Mouse (Mus musculus): ENCODE measurements at regions not wholly inside any gene's neighbourhood (a gene's known extent, or its start where the extent isn't known, plus 50 kb on each side); places are given as distances from the start of the nearest gene placed in this dataset.

DNA sequence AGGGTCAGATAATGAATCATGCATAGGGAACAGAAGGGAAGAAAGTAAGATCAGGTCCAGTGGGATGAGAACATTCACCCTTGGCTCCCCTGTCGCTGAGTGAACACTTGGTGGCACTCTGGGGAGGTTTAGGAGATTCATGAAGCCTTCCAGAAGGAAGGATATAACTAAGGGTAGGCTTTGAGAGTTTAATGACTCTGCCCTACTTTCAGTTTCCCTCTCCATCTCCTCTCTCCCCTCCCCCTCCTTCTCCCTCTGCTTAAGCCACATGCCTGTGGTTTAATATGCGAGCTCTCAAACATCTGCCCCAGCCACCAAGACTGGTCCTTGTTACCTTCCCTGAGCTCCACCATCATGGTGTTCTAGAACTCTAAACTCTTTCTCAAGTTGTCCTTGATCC, 348.3 kb upstream of the Igfbp3 start:
- H3K36me3 ChIP-seq = no peaks in the 10 kb centered on the region
- 35% methylated on average over 2 of the region's 2 CpGs for WGBS
- no peak overlapping the region for H3K4me2 ChIP-seq
- H3K27ac ChIP-seq = no peak overlapping the region
- H3K4me1 ChIP-seq = no peaks in the 10 kb centered on the region
- H3K9ac ChIP-seq = no peak overlapping the region
- H3K4me3 ChIP-seq = no peak overlapping the region
- ATAC-seq (ENCODE audit: insufficient number of reproducible peaks, low FRiP score, low TSS enrichment, low read depth) = no peak
- H3K27me3 ChIP-seq = no peaks in the 10 kb centered on the region
- H3K9me3 ChIP-seq = no peaks in the 10 kb centered on the region

DNA sequence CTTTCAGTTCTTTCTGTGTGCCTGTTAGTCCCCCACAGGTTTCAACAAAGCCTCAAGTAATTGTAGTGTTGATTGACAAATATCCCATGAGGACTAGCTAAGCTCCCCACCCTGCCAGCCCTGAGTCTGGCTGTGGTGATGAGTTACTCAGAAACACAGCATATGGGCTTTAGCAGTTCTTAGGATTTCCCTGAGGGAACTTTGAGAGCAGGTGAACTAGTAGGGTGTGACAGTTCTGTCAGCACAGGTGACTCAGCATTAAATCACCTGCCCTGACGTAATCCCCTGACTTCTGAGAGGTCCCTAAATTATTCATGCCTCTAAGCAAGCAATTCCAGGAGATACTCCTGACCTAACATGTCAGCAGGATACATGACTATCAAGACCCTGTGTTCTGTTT, 347.7 kb upstream of the Igfbp3 start:
- H3K27ac ChIP-seq = no peak overlapping the region
- no peak overlapping the region for H3K4me2 ChIP-seq
- no peak overlapping the region for H3K4me3 ChIP-seq
- 43% methylated on average over 1 of the region's 1 CpGs for WGBS
- H3K4me1 ChIP-seq = no peaks in the 10 kb centered on the region
- H3K9ac ChIP-seq = no peak overlapping the region
- ATAC-seq (ENCODE audit: insufficient number of reproducible peaks, low FRiP score, low TSS enrichment, low read depth) = no peak
- H3K27me3 ChIP-seq = no peaks in the 10 kb centered on the region
- no peaks in the 10 kb centered on the region for H3K36me3 ChIP-seq
- no peaks in the 10 kb centered on the region for H3K9me3 ChIP-seq

DNA sequence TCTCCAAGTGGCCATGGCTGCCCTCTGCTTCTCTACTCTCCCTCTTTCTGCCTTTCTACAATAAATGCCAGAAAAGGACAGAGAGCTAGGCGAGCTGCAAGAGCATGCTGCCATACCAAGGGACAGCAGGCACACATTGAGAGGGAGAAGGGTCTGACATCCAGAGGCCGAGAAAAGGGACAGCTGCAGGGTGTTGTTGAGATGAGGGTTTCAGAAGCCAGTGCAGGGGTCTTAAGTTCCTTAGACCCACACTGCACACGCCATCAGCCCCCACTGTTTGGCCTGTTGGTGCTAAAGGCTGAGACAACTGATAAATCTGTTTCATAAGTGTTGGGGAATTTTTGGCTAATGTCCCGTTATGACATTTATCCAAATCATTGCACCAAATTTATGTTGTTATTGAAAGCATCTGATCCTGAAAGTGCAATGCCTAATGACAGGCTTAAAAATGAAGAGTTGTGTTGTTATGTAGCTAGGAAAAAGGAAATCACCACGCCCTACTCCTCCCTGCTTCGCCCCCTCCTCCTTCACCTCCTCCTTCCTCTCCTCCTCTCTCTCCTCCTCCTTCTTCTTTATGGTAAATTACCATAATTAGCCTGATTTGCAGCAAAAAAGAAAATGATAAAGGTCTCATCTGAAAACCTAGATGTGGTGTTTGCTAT, 342.0 kb upstream of the Igfbp3 start:
- no peak for ATAC-seq (ENCODE audit: insufficient number of reproducible peaks, low FRiP score, low TSS enrichment, low read depth)
- Histone ChIP-seq H3K9me3 (no peaks in the 10 kb centered on the region), H3K4me1 (no peaks in the 10 kb centered on the region), H3K9ac (no peak overlapping the region), H3K36me3 (no peaks in the 10 kb centered on the region), H3K27ac (no peak overlapping the region), H3K4me3 (no peak overlapping the region), H3K27me3 (no peaks in the 10 kb centered on the region), H3K4me2 (no peak overlapping the region)
- 61% methylated on average over 6 of the region's 6 CpGs for WGBS

DNA sequence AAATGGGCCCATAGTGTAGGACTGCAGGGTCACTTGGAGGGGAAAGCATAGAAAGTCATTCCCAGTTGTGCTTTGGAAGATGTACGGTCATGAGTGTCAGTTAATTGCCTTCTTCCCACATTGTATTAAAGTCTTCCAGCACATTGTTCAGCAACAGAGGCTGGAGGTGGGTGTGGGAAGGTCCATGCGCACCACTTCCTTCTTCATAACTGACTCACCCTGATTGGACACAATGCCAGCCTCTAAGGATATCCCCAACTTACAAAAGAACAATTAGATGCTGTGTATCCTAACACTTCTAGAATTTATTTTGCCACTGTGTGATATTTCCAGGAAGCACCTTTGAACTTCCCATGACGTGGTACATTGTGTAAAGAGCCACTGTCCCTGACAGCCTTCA, 338.4 kb upstream of the Igfbp3 start:
- H3K27ac ChIP-seq = no peak overlapping the region
- 84% methylated on average over 3 of the region's 3 CpGs for WGBS
- no peaks in the 10 kb centered on the region for H3K27me3 ChIP-seq
- H3K4me3 ChIP-seq = no peak overlapping the region
- H3K36me3 ChIP-seq = no peaks in the 10 kb centered on the region
- H3K9me3 ChIP-seq = no peaks in the 10 kb centered on the region
- H3K4me1 ChIP-seq = no peaks in the 10 kb centered on the region
- no peak overlapping the region for H3K4me2 ChIP-seq
- H3K9ac ChIP-seq = no peak overlapping the region
- no peak for ATAC-seq (ENCODE audit: insufficient number of reproducible peaks, low FRiP score, low TSS enrichment, low read depth)

DNA sequence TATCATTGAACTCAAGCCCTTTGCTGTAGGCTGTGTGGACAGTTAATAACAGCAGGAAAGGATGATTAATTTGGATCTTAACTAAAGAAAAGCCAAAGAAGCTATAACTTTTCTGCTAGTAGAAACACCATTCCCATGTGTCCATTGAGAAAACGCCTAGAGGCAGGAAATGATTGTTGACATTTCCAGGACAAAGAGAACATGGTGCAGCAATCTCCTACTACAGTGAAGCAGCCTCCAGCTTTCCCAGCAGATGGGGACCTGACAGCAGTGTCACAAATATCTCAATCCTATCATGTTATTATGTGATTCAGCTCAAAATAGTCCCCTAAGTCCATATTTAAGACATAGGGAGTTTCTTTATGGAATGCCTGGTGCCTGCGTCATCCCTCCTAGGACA, 334.1 kb upstream of the Igfbp3 start:
- Histone ChIP-seq H3K27ac (no peak overlapping the region), H3K4me1 (no peaks in the 10 kb centered on the region), H3K4me3 (no peak overlapping the region), H3K27me3 (no peaks in the 10 kb centered on the region), H3K9me3 (no peaks in the 10 kb centered on the region), H3K9ac (no peak overlapping the region), H3K36me3 (no peaks in the 10 kb centered on the region), H3K4me2 (no peak overlapping the region)
- no peak for ATAC-seq (ENCODE audit: insufficient number of reproducible peaks, low FRiP score, low TSS enrichment, low read depth)
- WGBS = 75% methylated on average over 2 of the region's 2 CpGs

DNA sequence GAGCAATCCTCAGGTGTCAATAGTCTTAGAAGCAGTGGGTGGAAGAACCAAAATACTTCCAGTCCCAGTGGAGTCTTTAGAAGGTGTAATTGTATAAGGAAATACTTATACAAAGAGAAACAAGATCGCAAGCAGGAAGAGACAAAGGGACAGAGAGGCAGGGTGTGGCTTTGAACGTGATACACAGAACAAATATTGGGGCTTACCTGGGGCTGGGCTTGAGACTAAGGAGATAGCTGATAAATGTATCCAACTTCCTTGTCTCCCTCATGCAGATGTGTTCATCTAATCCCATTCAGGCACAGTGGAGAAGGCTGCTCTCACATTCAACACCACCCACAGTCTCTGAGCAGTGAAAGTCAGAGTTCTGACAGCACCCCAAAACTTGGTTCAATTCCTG, 331.9 kb upstream of the Igfbp3 start:
- H3K4me3 ChIP-seq = no peak overlapping the region
- no peaks in the 10 kb centered on the region for H3K9me3 ChIP-seq
- no peaks in the 10 kb centered on the region for H3K36me3 ChIP-seq
- no peaks in the 10 kb centered on the region for H3K4me1 ChIP-seq
- H3K9ac ChIP-seq = no peak overlapping the region
- H3K27me3 ChIP-seq = no peaks in the 10 kb centered on the region
- no peak overlapping the region for H3K27ac ChIP-seq
- no peak for ATAC-seq (ENCODE audit: insufficient number of reproducible peaks, low FRiP score, low TSS enrichment, low read depth)
- 77% methylated on average over 2 of the region's 2 CpGs for WGBS
- no peak overlapping the region for H3K4me2 ChIP-seq

DNA sequence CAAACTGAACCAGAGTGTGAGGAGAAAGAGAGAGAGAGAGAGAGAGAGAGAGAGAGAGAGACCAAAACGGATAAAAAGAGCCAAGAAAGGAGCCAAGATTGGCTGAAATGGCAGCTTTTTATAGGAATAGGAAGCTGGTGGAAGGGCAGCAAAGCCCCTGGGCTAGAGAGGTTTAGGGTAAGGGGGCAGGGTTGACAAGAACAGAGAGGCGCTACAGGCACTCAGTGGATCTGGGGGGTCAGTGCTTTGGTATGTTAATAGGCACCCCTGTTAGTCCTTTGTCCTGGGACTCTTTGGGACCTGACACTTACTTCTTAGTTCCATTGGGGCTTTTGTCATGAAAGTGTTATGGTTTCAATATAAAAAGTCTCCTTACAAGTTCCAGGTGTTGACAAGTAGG, 320.9 kb upstream of the Igfbp3 start:
- no peaks in the 10 kb centered on the region for H3K9me3 ChIP-seq
- ATAC-seq (ENCODE audit: insufficient number of reproducible peaks, low FRiP score, low TSS enrichment, low read depth) = no peak
- 49% methylated on average over 2 of the region's 2 CpGs for WGBS
- H3K27ac ChIP-seq = no peak overlapping the region
- H3K4me2 ChIP-seq = no peak overlapping the region
- H3K4me1 ChIP-seq = 0 out of 2 replicates have a peak, but pooled peaks cover 3% of the 10 kb centered on the region
- no peaks in the 10 kb centered on the region for H3K27me3 ChIP-seq
- no peak overlapping the region for H3K9ac ChIP-seq
- H3K36me3 ChIP-seq = no peaks in the 10 kb centered on the region
- H3K4me3 ChIP-seq = no peak overlapping the region

DNA sequence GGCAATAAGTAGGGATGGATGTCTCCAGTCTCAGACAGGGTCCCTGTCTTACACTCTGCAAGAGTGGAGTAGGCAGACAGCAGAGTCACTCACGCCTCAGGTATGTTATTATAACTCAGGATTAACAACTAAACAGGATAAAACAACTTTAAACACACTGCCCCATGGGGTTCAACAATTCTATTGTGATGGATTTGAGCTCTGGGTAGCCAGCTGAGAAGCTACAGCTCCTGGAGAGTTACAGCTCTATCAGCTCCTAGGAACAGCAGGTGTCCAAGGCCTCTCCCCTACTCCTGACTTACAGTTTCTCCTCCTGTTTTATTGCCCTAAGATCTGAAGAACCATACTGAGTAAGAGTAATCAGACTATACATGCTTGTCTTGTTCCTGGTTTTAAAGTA, 319.6 kb upstream of the Igfbp3 start:
- Histone ChIP-seq H3K4me1 (0 out of 2 replicates have a peak, but pooled peaks cover 3% of the 10 kb centered on the region), H3K9ac (no peak overlapping the region), H3K36me3 (no peaks in the 10 kb centered on the region), H3K27ac (no peak overlapping the region), H3K4me2 (no peak overlapping the region), H3K4me3 (no peak overlapping the region), H3K27me3 (no peaks in the 10 kb centered on the region), H3K9me3 (no peaks in the 10 kb centered on the region)
- ATAC-seq (ENCODE audit: insufficient number of reproducible peaks, low FRiP score, low TSS enrichment, low read depth) = no peak
- 42% methylated on average over 1 of the region's 1 CpGs for WGBS

DNA sequence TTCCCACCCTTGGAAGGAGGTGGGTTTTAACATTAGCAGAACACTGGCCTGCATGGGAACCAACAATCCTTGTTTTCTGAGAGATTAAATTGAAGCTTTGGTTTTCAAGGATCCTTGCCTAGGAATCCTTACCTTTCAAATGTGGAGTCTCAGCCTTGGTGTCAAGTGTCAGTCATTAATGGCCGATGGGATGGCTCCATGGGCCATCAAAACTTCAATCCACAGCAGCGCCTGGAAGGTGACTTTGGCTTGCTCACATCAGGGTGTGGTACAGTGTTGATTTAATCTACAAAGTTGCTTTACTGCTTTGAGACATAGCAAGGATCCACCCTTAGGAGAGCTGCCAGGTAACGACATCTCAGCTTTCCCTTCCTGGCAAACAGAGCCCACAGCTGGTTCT, 318.1 kb upstream of the Igfbp3 start:
- WGBS = 55% methylated on average over 3 of the region's 3 CpGs
- H3K9me3 ChIP-seq = no peaks in the 10 kb centered on the region
- 0 out of 2 replicates have a peak, but pooled peaks cover 3% of the 10 kb centered on the region for H3K4me1 ChIP-seq
- H3K4me3 ChIP-seq = no peak overlapping the region
- H3K9ac ChIP-seq = no peak overlapping the region
- no peaks in the 10 kb centered on the region for H3K36me3 ChIP-seq
- no peak overlapping the region for H3K27ac ChIP-seq
- no peaks in the 10 kb centered on the region for H3K27me3 ChIP-seq
- H3K4me2 ChIP-seq = no peak overlapping the region
- no peak for ATAC-seq (ENCODE audit: insufficient number of reproducible peaks, low FRiP score, low TSS enrichment, low read depth)

DNA sequence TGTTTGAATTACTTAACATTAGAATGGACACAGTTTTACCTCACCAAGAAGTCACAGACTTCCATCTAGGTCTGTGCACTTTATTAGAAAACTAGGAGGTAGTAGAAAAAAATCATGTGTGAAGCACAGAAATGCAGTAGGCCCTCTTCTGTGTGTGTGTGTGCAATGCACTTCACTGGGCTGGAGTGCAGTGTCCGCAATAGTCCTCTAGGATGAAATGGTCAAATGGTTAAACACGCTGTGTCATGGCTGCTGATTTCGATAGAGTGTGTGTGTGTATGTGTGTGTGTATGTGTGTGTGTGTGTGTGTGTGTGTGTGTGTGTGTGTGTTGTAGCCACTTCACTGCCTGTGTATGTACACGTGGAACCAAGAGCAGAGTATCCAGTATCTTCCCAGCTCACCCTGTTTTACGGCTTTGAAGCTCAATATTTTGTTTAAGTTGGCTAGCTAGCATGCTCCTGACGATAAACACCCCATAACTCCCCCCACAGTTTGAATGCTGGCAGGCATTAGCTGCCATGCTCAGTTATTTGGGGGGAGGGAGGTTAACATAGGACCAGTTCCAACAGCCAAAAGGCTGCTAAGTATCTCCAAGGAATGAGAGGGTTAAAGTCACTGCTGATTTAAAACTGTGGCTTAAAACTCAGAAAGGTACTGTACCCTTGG, 316.9 kb upstream of the Igfbp3 start:
- 0 out of 2 replicates have a peak, but pooled peaks cover 3% of the 10 kb centered on the region for H3K4me1 ChIP-seq
- 62% methylated on average over 6 of the region's 6 CpGs for WGBS
- no peaks in the 10 kb centered on the region for H3K27me3 ChIP-seq
- no peak overlapping the region for H3K9ac ChIP-seq
- H3K27ac ChIP-seq = no peak overlapping the region
- H3K4me2 ChIP-seq = no peak overlapping the region
- H3K36me3 ChIP-seq = no peaks in the 10 kb centered on the region
- H3K4me3 ChIP-seq = no peak overlapping the region
- no peaks in the 10 kb centered on the region for H3K9me3 ChIP-seq
- no peak for ATAC-seq (ENCODE audit: insufficient number of reproducible peaks, low FRiP score, low TSS enrichment, low read depth)

DNA sequence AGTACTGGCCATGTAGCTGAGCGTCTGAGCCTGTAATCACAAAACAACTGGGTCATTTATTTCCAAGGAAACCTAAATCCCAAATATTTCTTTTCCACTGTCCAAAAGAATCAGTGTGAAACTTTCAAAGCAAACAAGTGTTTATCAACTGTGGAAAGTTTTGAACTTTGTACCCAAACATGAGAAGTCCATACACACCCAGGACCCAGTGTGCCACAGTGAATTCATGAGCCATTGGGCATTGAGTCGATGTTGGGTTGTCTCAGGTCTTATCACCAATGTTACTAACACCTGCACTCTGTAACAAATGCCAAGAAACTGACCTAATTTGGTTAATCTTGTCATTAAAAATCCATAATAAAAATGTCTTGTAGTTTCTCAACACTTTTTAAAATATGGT, 305.8 kb upstream of the Igfbp3 start:
- Histone ChIP-seq H3K4me1 (no peaks in the 10 kb centered on the region), H3K27me3 (no peaks in the 10 kb centered on the region), H3K4me2 (no peak overlapping the region), H3K27ac (no peak overlapping the region), H3K9ac (no peak overlapping the region), H3K36me3 (no peaks in the 10 kb centered on the region), H3K9me3 (no peaks in the 10 kb centered on the region), H3K4me3 (no peak overlapping the region)
- WGBS = 63% methylated on average over 2 of the region's 2 CpGs
- ATAC-seq (ENCODE audit: insufficient number of reproducible peaks, low FRiP score, low TSS enrichment, low read depth) = no peak

DNA sequence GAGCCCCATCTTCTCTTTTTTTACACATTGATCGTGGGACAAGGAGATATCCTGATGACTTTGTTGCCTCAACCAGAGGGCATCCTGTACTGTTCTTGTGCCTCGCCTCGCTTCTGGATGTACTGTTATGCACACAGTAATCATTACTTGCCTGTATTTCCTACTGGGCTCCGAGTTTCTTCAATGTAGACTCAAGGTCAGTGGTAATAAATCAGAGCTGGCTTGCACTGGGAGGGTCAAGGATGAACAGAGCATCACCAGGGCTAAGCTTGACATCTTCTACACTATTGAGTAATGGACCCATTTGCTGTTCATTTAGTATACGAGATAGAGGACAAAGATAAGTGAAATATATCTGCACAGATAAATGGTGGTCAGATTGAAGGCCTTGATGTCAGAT, 295.1 kb upstream of the Igfbp3 start:
- Histone ChIP-seq H3K4me2 (no peak overlapping the region), H3K4me1 (no peaks in the 10 kb centered on the region), H3K4me3 (no peak overlapping the region), H3K27ac (no peak overlapping the region), H3K36me3 (no peaks in the 10 kb centered on the region), H3K9ac (no peak overlapping the region), H3K9me3 (no peaks in the 10 kb centered on the region), H3K27me3 (no peaks in the 10 kb centered on the region)
- ATAC-seq (ENCODE audit: insufficient number of reproducible peaks, low FRiP score, low TSS enrichment, low read depth) = no peak
- WGBS = 80% methylated on average over 5 of the region's 5 CpGs

All from limb, embryonic 15.5 days (tissue).